Mouse (Mus musculus) erythroid progenitor cell, adult 5-6 weeks (primary cell): Measurements from ENCODE around the gene Pigk. TPM values are rescaled to one million over a fixed set of nuclear protein-coding genes. Genes with fewer than 3 reads are reported as not detected.

Experiments
- ATAC-seq: replicated peaks from 2 replicates; pipeline ENCODE4 v1.8.0; 2016; ENCODE audit warnings: moderate number of reproducible peaks, mild to moderate bottlenecking, moderate TSS enrichment, inconsistent platforms; ENCODE audit not compliant: poor library complexity, low FRiP score, severe bottlenecking
- total RNA-seq, 2 experiments: library from RNA; stranded (forward) in 1 of 2; stranded (reverse) in 1 of 2; fragments of 150-400 nt in 1 of 2; fragments of 186-747, 209-891 nt in 1 of 2; gene quantifications; 2 replicates each; pipeline versions ENCODE4 v1.2.3 to v1.2.4; 2015 to 2017; ENCODE audit warnings: low replicate concordance in 2 of 2

Gene Pigk
- total RNA-seq, 2 experiments from 2014 or later, result 21.4 to 27.5 TPM

DNA sequence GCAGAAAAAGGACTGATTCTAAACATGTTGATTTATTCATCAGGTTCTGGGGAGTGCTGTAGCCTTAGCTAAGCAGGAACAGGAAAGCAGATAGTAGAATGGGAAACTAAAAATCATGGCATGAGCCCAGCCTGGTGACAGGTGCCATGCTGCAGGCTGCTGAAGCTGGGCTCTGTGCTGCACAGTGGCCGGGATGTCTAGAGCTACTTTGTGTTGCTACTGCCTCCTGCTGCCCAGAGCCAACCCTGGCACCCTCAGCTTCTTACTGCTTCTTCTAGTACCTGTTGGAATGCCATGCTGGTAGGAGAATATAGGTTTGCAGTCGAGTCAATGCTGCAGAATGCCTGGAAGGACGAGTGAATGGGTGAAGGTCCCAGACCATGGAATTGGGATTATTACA lies 8.9 kb downstream of the Pigk start:
- ATAC-seq, result no peak

DNA sequence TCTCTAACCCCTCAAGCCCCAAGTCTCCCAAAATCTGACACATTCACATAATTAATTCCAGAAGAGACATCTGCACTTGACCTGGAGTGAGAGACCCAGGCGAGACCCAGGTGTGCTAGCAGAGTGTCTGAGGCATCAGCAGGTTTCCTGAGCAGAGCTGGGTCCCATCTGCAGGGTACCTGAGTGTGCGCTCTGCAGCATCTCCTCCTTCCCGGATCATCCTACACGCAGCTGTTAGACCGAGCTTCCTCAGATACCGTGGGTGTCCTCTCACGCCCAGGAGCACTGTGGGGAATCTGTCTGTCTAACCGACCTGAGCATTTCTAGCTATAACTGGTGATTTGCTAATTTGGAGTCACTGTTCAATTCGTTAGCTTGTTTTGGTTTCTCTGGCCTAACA lies 10.5 kb downstream of the Pigk start:
- ATAC-seq, result no peak

DNA sequence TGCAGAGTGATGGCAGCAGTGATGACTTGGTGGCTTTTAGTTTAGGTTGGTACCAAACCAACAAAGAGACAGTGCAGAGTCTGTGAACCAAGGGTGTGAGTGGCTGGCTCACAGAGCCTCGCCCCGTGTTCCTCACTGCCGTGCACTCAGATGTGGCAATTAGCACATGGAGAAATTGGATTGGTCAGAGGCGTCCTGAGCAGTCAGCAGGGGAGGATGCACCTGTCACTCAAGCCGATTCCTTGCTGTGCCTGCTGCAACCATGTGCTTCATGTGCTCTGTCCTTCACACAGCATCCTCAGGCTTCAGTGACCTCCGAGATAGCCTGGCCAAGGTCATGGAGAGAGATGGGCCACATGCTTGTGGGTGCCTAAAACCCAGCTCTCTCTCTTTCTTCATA lies 14.3 kb downstream of the Pigk start:
- no peak for ATAC-seq

DNA sequence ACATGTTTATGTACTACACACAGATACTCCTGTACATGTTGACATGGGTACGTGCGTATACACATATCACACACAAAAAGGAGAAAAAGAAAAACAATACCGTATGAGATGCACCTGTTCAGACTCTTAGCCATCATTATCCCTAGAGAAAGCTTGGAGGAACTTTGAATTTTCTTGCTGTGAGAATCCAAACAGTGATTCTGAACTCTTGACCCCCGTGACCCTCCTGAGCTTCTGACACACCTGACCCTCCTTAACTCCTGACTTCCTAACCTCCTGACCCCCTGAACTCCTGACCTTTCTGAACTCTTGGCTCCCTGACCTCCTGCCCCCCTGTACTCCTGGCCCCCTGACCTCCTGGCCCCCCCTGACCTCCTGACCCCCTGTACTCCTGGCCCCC lies 19.1 kb downstream of the Pigk start:
- no peak for ATAC-seq

DNA sequence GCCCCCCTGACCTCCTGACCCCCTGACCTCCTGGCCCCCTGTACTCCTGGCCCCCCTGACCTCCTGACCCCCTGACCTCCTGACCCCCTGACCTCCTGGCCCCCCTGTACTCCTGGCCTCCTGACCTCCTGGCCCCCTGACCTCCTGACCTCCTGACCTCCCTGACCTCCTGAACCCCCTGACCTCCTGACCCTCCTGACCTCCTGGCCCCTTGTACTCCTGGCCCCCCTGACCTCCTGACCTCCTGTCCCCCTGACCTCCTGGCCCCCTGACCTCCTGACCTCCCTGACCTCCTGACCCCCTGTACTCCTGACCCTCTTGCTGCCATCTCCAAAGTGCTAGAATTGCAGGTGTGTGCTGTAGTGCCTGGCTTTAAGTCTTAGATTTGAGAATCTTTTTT lies 19.6 kb downstream of the Pigk start:
- no peak for ATAC-seq

DNA sequence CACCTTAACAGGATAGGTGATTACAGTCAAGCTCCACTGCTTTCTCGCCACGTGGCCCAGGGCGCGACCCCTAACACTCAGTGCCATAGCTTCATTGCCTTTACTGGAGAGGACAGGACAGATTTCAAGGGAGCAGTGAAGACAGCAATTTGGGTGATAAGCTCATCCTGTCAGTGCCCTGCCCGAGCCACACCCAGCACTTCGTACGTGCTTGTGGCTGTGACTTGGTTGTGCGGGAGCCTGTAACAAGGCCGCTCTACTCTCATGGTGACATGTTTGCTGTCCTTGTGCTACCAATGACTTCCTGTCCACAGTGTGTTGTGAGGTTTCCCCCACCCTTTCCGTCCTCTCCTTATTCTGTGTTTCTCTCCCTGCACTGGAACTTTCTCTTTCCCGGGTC lies 20.2 kb downstream of the Pigk start:
- ATAC-seq, result no peak

DNA sequence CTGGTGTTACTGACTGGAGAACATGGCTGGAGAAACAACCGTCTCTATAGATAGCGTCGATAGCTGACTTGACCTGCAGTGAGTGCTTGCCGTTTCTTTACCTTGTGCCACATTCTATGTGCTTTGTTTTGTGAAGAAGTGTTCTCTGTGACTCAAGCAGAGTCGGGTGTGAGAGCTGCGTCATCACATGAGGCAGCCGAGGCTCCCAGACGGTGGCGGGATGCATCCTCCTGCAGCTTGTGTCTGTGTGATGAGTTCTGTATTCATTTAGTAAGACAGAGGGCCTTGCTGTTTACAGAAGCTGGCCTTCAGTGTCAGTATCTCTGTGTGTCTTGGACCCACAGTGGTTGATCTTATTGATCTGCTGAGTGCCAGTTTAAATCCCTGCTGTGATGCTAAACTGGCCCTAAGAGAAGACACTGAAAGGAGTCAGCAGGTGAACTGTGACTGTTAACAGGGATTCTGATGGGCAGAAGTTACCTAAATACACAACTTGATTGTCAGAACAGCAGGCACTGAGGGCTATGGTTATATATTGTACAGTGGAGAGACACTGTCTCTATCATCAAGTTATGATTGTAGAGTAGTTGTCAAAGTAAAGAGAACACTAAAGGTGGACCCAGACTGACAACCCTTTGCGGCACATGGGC lies 21.8 kb downstream of the Pigk start:
- no peak for ATAC-seq

DNA sequence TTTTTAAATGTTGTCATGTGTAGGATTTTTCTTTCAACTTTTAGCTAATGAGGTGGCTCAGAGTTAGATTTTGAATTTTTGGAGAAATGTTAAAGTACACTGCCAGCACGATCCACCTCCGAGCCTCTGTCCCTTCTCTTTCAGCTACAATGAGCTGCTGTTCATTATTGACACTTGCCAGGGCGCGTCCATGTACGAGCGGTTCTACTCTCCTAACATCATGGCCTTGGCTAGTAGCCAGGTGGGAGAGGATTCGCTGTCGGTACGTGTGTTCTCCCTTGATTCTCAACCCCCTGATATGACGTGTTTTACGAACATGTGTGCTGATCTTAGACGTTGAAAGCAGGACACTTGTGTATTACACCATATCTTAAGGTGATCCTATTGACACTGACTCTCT lies 30.4 kb downstream of the Pigk start:
- ATAC-seq, result no peak

DNA sequence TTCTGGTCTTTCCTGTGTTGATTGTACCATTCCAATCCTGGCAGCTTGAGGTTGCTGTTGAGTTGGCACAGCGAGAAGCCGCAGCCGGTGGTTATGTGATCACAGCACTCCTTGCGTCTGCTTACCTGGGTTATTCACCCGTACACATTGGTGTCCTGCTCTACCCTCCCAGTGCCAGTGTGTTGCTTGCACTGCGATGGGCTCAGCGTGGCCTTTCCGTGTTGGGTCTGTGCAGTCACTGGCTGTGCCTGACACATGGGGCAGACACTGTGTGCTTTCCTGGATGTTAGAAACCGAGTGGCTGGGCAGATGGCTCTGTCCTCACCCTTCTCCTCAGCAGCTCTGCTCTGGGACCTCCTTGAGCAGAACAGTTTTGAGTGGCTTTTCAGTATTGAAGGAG lies 31.7 kb downstream of the Pigk start:
- no peak for ATAC-seq

DNA sequence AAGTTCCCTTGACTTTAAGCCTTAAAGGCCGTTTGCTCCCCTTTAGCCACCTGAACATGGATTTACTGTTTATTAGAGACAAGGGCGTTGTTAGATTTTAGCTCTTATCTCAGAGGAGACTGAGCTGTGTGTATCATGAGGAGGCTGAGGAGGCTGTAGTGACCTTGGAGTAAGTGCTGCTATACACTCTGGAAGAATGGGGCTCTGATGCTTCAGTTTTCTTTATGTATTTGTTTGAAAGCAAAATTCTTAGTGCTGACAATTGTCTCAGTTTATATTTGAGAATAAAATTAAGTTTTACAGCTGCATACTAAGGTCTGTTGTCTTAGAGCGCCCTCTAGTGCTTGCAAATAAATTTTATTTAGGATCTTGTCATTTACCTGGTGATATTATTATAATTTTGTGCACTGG lies 35.6 kb downstream of the Pigk start:
- ATAC-seq, result peak; percentile 75

DNA sequence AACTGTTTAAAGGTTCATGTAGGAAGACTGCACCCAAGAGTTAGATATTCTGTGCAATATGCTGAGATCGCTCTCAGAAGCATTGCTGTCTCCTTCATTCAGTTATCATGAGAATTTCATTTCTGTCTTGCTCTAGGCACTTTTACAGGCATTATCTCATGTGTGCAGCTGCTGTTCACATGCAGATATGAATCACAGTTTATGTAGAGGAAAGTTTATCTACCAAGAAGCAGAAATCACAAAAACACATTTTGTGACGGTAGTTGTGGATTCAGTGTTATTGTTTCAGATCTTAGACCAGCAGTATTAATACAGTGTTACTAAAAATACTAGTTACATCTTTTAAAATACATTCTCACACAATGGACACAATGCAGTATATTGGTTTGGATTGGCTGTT lies 36.0 kb downstream of the Pigk start:
- peak; percentile 71 for ATAC-seq

DNA sequence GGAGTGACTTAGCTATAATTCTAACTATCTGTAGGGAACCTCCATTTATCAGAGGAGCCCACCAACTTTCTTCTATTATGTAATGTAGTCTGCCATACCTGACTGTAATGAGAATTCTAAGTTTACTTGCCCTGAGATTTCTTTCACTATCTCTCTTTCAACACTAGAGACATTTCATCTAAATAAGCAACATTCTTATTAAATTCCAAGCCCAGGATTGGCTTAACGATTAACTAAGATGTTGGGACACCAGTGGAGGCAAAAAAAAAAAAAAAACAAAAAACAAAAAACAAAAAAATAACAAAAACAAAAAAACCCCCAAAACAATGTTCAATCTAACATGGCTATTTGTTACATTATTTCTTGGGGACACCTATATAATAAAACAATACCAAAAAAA lies 39.0 kb downstream of the Pigk start:
- ATAC-seq, result no peak

DNA sequence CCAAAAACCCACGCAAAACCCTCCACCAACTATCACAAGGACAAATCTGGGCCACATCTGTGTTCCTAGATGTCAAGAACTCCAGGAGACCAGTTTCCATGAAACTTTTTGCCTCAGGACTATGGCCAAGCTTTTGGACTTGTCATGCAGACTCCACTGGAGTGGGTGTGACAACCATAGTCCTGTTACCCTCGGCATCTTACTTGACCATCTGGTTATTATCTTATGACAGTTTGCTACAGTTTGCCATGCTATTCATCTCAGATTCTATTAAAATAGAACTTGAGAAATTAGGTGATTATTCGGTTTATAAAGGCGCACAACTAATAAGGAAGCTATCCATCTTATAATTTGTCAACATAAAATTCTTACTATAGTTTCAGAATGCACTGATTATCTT lies 39.4 kb downstream of the Pigk start:
- ATAC-seq, result no peak

DNA sequence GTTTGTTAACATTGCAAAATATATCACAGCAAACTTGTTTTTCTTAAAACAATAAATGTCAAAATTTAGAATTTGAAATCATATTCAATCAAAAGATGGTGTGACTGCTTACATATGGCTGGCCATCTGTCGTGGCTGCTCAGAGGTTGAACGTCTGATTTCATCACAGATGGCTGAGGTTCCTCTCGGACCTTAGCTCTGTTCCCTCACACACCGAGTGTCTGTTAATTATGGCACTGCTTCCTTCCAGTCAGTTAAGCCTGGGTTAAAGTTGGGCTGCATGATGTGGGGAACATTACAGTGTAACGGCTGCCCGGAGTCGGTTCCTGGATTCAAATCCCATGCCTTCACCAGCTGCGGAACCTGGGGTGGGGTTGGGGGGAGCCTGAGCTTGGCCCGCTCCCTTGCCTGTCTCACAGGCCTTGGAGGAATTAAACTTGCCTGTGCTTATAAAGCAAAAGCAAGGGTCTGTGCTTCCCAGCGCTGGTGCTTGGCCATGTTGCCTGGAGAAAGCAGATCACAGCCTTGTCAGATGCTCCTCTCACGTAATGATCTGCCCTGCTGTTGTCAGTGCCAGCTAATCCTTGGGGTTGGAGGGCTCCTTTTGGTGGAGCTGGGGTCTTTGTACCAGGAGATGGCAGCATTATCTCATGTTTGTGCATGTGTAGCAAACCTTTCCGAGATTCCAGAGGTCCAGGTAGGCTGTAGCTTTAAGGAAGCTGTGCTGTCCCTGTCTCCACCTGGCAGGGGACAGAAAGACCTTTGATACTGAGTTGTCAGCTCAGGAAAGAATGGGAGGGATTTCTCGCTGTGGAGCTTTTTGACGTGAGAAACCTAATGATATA lies 40.2 kb downstream of the Pigk start:
- no peak for ATAC-seq

DNA sequence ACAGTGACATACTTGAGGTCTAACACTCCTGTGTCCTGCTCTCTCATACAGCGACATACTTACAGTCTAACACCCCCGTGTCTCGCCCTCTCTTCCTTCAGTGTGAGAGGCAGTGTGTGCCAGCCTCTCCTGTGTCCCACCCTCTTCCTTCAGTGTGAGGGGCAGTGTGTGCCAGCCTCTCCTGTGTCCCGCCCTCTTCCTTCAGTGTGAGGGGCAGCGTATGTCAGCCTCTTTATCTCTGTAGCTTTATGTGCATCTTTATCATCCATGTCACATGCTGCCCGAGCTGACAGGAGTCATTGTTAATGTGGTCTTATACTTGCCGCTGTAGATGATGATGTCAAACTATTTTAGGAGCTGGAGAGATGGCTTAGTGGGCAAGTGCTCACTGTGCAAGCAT lies 41.6 kb downstream of the Pigk start:
- peak; percentile 35 for ATAC-seq

DNA sequence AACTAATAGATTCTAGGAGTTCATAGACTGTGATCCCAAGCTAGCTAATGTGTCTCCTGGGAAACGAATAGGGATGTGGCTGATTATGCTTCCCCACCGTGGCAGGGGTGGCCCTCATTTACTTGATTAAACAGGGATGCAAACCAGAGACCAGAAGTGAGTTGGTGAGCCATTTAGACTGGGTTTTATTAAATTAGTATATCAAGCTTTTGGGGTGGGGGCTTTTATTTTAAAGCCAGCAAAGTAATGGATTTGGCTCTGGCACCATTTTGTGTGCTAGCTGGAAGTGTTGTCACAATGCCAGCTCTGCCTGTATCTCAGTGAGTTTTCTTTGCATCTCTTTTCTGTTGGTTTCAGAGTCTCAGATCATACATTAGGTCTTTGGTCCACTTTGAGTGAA lies 43.0 kb downstream of the Pigk start:
- no peak for ATAC-seq

DNA sequence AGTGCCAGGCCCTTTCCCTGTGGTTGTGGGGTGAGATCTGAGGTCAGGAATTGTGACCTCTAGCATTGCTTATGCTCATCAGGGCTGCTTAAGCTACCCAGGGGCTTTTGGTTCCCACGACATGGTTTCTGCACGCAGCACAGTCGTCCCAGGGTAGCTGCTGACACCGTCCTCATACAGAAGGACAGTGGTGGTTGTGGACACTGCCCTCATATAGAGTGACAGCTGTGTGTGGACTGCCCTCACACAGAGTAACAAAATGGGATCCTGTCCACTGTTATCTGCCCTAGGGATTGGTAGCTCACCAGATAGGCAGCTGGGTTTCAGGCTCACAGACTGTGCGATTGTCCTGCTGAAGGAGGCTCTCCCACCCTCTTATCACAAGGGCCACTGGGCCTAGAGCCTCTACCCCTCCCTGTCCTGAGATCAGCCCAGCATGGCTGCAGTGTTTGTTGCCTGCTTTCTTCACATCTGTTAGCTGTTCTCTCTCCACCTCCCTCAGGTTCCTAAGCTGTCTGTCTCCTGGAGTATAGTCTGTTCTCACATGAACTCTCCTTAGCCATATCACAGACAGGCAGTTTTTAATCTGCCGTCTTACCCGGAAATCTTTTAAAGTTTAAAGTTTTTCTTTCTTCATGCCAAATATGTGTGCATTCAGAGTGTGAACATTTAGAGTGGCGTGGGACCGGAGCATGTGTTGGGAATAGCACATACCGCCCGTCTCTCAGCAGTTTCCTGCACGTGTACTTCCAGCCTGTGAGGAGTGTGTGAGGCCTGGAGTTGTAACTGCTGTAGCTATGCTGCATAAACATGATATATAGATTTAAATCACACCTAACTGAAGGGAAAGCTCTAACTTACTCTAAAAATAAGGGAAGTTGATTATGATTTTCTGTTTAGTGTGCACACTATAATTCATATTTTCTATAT lies 43.8 kb downstream of the Pigk start:
- ATAC-seq, result peak; percentile 83

DNA sequence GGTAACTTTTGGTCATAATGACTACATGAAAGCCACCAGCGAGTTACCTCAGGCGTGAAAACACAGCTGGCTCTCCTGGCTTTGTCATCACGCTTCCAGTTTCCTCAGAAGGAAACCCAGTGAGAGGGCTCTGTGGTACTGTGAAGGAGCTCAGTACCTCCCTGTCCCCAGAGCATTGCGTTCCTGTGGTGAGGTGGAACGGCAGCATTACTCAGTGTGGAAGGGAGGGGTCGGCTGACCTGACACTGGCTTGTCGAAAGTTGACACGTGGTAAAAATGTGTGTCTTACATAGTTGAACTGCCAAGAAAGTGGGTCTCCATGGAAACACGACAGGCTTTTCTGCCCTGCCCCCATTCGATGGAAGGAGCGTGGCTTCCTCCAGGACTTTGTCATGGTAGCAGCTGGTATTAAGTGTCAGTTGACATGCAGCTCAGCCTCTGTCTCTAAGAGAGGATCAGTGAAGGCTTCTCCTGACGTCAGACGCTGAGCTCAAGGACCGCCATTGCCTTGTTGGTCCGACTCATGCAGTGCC lies 44.7 kb downstream of the Pigk start:
- no peak for ATAC-seq

DNA sequence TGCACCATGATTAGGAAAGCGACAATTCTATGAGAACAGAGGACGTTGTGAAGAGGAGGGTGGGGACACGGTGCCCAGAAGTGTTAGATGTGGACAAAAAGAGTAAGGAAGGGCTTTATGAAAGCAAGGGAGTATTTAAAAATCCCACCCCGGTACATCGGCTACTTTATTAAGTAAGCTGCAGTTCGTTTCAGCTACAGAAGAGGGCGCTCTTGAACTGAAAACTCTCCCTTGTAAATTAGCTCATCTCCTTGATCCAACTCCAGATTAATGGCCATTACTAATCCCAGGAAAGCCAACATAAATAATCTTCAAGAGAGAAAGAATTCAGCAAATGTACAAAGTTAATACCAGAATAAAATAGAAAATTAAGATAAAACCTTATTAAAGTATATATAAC lies 47.2 kb downstream of the Pigk start:
- ATAC-seq, result no peak

DNA sequence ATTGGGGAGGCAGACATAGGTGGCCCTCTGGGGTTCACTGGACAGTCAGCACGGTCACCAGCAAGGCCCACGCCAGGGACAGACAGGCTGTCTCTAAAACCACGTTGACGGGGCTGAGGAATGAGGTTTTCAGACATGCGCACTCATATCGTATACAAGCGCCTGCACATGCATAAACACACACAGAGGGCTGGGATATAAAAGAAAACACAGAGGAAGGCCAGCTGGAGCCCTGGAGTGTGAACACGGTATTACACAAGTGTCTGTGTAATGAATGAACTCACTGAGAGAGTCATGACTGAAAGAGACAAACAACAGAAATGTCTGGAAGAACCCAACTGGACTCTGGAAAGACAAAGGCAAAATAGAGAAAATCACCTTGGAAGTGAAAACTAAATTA lies 47.8 kb downstream of the Pigk start:
- ATAC-seq, result no peak
